Mouse (Mus musculus): ENCODE results near the gene Lrba. TPM values are rescaled to one million over a fixed set of nuclear protein-coding genes. Genes with fewer than 3 reads are reported as not detected.

The Lrba gene
- polyA plus RNA-seq, 1 experiment from 2014 or later: 5.9 TPM

DNA sequence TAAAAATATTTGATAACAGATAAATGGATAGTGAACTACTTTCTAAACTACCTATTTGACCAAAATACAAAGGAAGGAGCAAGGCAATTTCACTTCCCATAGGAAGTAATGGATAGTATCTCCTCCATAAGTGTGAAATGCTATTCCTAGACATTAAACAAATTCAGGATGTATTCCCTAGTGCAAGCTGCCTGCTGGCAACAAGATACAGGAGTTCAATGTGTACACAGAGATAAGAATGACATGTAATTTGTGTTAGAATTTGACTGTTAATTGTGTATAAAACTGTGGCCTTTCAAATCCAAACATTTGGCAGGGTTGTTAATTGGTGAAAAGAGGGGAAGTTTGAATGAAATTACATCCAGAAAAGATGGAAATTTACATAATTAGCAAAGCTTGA lies 350.8 kb downstream of the Lrba start:
- Histone ChIP-seq H3K9me3 (replicated peaks; ENCODE audit: low read length) (no peaks in the 10 kb centered on the region), H3K4me1 (replicated peaks; ENCODE audit: insufficient read depth, low read length) (no peaks in the 10 kb centered on the region), H3K4me2 (ENCODE audit: low read length) (no peak overlapping the region), H3K9ac (ENCODE audit: low read depth, low read length) (no peak overlapping the region), H3K36me3 (ENCODE audit: insufficient read depth, low read length) (no peaks in the 10 kb centered on the region), H3K4me3 (replicated peaks; ENCODE audit: low read depth, low read length) (no peak overlapping the region), H3K27ac (no peak overlapping the region), H3K27me3 (ENCODE audit: insufficient read depth, low read length) (no peaks in the 10 kb centered on the region)
- no peak for TF ChIP-seq CTCF (IDR thresholded peaks at IDR 0.05; ENCODE audit: low read depth)
- ATAC-seq (replicated peaks; ENCODE audit: low FRiP score, low read depth) (no peak), DNase-seq (ENCODE audit: low spot score) (no peak)

DNA sequence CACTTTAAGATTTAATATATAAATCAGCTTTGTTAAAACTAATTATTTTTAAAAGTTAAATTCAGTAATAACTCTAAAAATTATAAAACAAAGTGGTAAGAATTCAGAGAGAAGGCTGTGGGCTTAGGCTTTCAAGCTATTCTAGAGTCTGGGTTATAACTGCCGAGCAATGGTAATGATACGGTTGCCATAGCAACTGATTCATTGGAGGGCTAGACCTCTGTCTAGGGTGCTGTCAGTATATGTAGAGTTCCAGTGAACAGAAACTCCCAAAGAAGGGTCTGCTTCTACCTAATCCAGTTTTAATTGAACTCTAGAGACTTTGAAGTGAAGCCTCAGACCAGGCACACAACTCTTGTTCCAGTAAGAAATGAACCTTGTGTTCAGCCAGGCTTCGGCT lies 377.8 kb downstream of the Lrba start:
- no peak for ATAC-seq (replicated peaks; ENCODE audit: low FRiP score, low read depth)
- H3K36me3 ChIP-seq (ENCODE audit: insufficient read depth, low read length): no peaks in the 10 kb centered on the region
- no peaks in the 10 kb centered on the region for H3K27me3 ChIP-seq (ENCODE audit: insufficient read depth, low read length)
- 79% methylated on average over 3 of the region's 3 CpGs for WGBS
- no peak for TF ChIP-seq CTCF (IDR thresholded peaks at IDR 0.05; ENCODE audit: low read depth)
- no peak overlapping the region for H3K4me3 ChIP-seq (replicated peaks; ENCODE audit: low read depth, low read length)
- no peak overlapping the region for H3K4me2 ChIP-seq (ENCODE audit: low read length)
- no peaks in the 10 kb centered on the region for H3K4me1 ChIP-seq (replicated peaks; ENCODE audit: insufficient read depth, low read length)
- no peaks in the 10 kb centered on the region for H3K9me3 ChIP-seq (replicated peaks; ENCODE audit: low read length)
- no peak overlapping the region for H3K9ac ChIP-seq (ENCODE audit: low read depth, low read length)
- no peak overlapping the region for H3K27ac ChIP-seq
- DNase-seq (ENCODE audit: low spot score): no peak

DNA sequence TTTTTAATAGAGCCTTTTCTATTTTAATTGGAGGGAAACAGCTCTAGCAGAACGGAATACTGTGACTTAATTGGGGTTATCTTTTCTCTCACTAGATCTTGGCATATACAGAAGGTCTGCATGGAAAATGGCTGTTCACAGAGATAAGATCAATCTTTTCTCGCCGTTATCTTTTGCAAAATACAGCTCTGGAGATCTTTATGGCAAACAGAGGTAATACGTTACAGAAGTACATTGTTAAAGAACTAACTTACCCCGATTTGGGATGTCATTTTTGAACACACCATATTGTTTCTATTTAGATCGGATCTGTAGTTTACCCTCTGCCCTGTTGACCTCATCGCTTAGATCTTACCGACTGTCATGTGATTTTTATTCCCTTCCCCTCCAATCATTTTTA lies 381.3 kb downstream of the Lrba start:
- no peak for ATAC-seq (replicated peaks; ENCODE audit: low FRiP score, low read depth)
- Histone ChIP-seq H3K4me1 (replicated peaks; ENCODE audit: insufficient read depth, low read length) (no peaks in the 10 kb centered on the region), H3K4me2 (ENCODE audit: low read length) (no peak overlapping the region), H3K27me3 (ENCODE audit: insufficient read depth, low read length) (no peaks in the 10 kb centered on the region), H3K27ac (no peak overlapping the region), H3K4me3 (replicated peaks; ENCODE audit: low read depth, low read length) (no peak overlapping the region), H3K36me3 (ENCODE audit: insufficient read depth, low read length) (no peaks in the 10 kb centered on the region), H3K9me3 (replicated peaks; ENCODE audit: low read length) (no peaks in the 10 kb centered on the region), H3K9ac (ENCODE audit: low read depth, low read length) (no peak overlapping the region)
- no peak for DNase-seq (ENCODE audit: low spot score)
- no peak for TF ChIP-seq CTCF (IDR thresholded peaks at IDR 0.05; ENCODE audit: low read depth)
- 82% methylated on average over 8 of the region's 8 CpGs for WGBS

DNA sequence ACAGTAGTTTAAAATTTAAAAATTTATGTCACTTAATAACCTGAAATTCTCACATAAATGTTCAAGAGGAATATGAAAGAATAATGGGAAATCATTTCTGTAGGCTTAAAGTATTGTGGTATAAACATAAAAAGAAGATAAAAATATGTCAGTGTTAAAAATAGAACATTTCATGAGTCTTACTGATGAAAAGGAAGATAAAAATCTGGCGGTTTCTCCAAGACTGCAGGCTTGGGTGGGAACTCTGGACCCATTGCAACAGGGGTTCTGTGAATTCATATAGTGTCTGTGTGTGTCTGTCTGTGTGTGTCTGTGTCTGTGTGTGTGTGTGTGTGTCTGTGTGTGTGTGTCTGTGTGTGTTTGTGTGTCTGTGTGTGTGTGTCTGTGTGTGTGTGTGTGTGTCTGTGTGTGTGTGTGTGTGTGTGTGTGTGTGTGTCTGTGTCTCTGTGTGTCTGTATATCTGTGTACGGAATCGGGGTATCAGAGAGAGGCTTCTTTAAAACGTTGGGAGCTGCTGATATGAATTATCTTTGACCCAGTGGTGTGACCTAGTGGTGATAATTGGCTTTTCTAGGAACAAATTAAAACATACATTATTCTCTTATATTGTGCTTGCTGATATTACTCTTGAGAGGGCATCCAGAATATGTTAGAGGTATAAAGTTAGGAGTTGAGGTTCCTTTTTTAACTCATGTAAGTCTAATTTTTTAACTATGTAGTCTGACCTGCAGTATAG lies 402.7 kb downstream of the Lrba start:
- WGBS: 72% methylated on average over 4 of the region's 4 CpGs
- H3K4me1 ChIP-seq (replicated peaks; ENCODE audit: insufficient read depth, low read length): no peaks in the 10 kb centered on the region
- H3K9ac ChIP-seq (ENCODE audit: low read depth, low read length): no peak overlapping the region
- DNase-seq (ENCODE audit: low spot score) (no peak), ATAC-seq (replicated peaks; ENCODE audit: low FRiP score, low read depth) (no peak)
- no peak overlapping the region for H3K4me2 ChIP-seq (ENCODE audit: low read length)
- no peaks in the 10 kb centered on the region for H3K36me3 ChIP-seq (ENCODE audit: insufficient read depth, low read length)
- no peak overlapping the region for H3K27ac ChIP-seq
- TF ChIP-seq CTCF (IDR thresholded peaks at IDR 0.05; ENCODE audit: low read depth): no peak
- H3K4me3 ChIP-seq (replicated peaks; ENCODE audit: low read depth, low read length): no peak overlapping the region
- no peaks in the 10 kb centered on the region for H3K27me3 ChIP-seq (ENCODE audit: insufficient read depth, low read length)
- no peaks in the 10 kb centered on the region for H3K9me3 ChIP-seq (replicated peaks; ENCODE audit: low read length)

DNA sequence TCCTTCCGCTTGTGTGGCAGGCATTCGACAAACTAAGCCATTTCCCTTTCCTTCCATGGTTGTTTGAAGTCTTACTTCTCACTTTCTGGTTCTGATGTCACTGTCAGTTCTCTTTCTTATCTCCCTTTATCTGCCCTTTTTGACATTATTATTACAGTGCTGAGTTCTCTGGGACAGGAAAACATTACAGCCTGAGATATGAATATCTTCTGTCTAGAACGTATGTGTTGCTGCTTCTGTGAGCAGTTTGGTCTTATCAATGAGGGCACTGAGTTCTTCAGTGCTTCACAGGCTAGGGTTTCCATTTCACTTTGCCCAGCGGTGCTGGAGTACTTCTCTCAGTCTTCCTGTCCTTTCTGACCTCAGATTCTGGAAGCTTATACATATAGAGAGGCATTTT lies 404.9 kb downstream of the Lrba start:
- no peak overlapping the region for H3K4me2 ChIP-seq (ENCODE audit: low read length)
- no peak for TF ChIP-seq CTCF (IDR thresholded peaks at IDR 0.05; ENCODE audit: low read depth)
- no peaks in the 10 kb centered on the region for H3K4me1 ChIP-seq (replicated peaks; ENCODE audit: insufficient read depth, low read length)
- H3K9ac ChIP-seq (ENCODE audit: low read depth, low read length): no peak overlapping the region
- H3K27ac ChIP-seq: no peak overlapping the region
- ATAC-seq (replicated peaks; ENCODE audit: low FRiP score, low read depth) (no peak), DNase-seq (ENCODE audit: low spot score) (no peak)
- H3K9me3 ChIP-seq (replicated peaks; ENCODE audit: low read length): no peaks in the 10 kb centered on the region
- H3K36me3 ChIP-seq (ENCODE audit: insufficient read depth, low read length): no peaks in the 10 kb centered on the region
- WGBS: 81% methylated on average over 4 of the region's 4 CpGs
- no peaks in the 10 kb centered on the region for H3K27me3 ChIP-seq (ENCODE audit: insufficient read depth, low read length)
- H3K4me3 ChIP-seq (replicated peaks; ENCODE audit: low read depth, low read length): no peak overlapping the region

DNA sequence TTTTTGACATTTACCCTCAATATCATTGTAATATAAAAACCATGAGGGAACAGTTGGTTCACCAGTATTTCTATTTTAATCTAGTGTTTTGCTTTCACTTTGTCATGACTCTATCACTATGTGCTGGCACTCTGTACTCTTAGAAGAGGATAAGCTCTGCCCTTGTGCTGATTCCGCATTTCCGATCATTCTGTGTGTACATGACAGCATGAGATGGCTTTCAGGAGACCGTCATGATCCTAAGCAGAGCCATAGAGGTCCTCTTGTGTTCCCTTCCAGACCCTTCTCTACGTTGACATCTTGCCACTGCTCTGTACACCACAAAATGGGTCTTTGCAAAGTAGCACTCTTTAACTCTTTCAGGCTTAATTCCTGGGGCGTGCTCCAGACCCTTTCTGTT lies 411.0 kb downstream of the Lrba start:
- no peaks in the 10 kb centered on the region for H3K4me1 ChIP-seq (replicated peaks; ENCODE audit: insufficient read depth, low read length)
- DNase-seq (ENCODE audit: low spot score) (no peak), ATAC-seq (replicated peaks; ENCODE audit: low FRiP score, low read depth) (no peak)
- H3K4me2 ChIP-seq (ENCODE audit: low read length): no peak overlapping the region
- no peak for TF ChIP-seq CTCF (IDR thresholded peaks at IDR 0.05; ENCODE audit: low read depth)
- no peak overlapping the region for H3K4me3 ChIP-seq (replicated peaks; ENCODE audit: low read depth, low read length)
- WGBS: 82% methylated on average over 5 of the region's 5 CpGs
- H3K9me3 ChIP-seq (replicated peaks; ENCODE audit: low read length): no peaks in the 10 kb centered on the region
- H3K27ac ChIP-seq: no peak overlapping the region
- no peaks in the 10 kb centered on the region for H3K36me3 ChIP-seq (ENCODE audit: insufficient read depth, low read length)
- no peaks in the 10 kb centered on the region for H3K27me3 ChIP-seq (ENCODE audit: insufficient read depth, low read length)
- no peak overlapping the region for H3K9ac ChIP-seq (ENCODE audit: low read depth, low read length)

DNA sequence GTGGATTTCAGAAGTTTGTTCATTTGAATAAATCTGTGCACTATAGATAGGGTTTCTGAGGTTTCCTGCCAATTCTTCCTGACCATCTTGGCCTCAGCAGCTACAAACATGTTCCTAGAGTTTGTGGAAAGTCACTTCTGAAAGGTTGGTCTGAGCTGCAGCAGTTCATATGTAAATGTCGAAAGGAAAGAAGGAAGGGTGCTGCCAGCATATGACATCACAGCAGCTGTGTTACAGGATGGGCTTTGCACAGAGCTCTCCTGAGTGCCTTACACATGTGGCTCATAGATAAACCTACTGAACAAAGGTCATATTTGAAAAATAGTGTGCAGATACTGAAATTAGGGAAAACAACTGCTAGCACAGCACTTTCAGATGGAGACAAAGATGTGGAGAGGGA lies 411.5 kb downstream of the Lrba start:
- DNase-seq (ENCODE audit: low spot score) (no peak), ATAC-seq (replicated peaks; ENCODE audit: low FRiP score, low read depth) (no peak)
- Histone ChIP-seq H3K4me3 (replicated peaks; ENCODE audit: low read depth, low read length) (no peak overlapping the region), H3K27ac (no peak overlapping the region), H3K9ac (ENCODE audit: low read depth, low read length) (no peak overlapping the region), H3K4me2 (ENCODE audit: low read length) (no peak overlapping the region), H3K9me3 (replicated peaks; ENCODE audit: low read length) (no peaks in the 10 kb centered on the region), H3K27me3 (ENCODE audit: insufficient read depth, low read length) (no peaks in the 10 kb centered on the region), H3K36me3 (ENCODE audit: insufficient read depth, low read length) (no peaks in the 10 kb centered on the region), H3K4me1 (replicated peaks; ENCODE audit: insufficient read depth, low read length) (no peaks in the 10 kb centered on the region)
- TF ChIP-seq CTCF (IDR thresholded peaks at IDR 0.05; ENCODE audit: low read depth): no peak
- WGBS: 33% methylated on average over 1 of the region's 1 CpGs

All from kidney, postnatal 0 days (tissue).